ENCODE assay signal across 8 mouse cellular contexts in the genomic region with DNA sequence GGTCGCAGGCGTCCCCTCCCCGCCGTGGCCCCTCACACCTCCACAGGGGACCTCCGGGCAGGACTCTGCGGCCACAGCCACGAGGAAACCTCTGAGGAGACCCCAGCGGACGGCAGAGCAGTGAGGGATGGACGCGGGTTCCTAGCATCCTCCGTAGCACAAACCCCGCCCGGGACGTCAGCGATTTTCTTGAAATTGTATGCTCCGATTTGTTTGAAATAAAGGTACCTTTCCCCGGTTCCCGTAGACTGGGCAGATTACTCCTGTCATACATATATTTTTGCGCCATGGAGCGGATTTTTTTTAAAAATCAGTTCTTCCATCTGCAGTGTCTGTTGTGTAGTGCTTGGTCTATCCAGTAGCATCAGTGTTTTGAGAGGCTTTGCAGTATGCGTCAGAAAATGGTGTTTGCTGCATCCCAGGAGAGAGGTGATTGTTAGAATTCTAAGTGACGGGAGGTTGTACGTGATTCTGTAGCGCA. TPM values are rescaled to one million over a fixed set of nuclear protein-coding genes. Genes with fewer than 3 reads are reported as not detected.
A peak's percentile ranks its signal among the peaks of the same experiment; 100 is the strongest.
DNase-seq lines count a peak whose midpoint lies in the region; ATAC-seq and TF ChIP-seq lines count a peak whose summit lies in the region.

No protein-coding gene starts in this region.

- peak overlapping the region; percentile 78 for H3K4me2 ChIP-seq in kidney, embryonic 16.5 days (replicated peaks; ENCODE audit: low read depth, low read length)
- peak overlapping the region; percentile 60 for H3K4me2 ChIP-seq in embryonic facial prominence, embryonic 11.5 days (ENCODE audit: low read depth, low read length)
- H3K4me2 ChIP-seq in intestine, postnatal 0 days (replicated peaks; ENCODE audit: low read depth), result peak overlapping the region; percentile 91
- H3K4me2 ChIP-seq in myocyte (ENCODE audit: low read depth), result peak overlapping the region; percentile 96

- peak overlapping the region; percentile 95 for H3K9ac ChIP-seq in kidney, embryonic 16.5 days (replicated peaks; ENCODE audit: low read length)
- H3K9ac ChIP-seq in MEL (ENCODE audit: control insufficient read depth, low read depth, low read length, poor library complexity, severe bottlenecking), result peak overlapping the region; percentile 77
- H3K9ac ChIP-seq in embryonic facial prominence, embryonic 11.5 days (replicated peaks; ENCODE audit: low read length), result peak overlapping the region; percentile 96
- peak overlapping the region; percentile 81 for H3K9ac ChIP-seq in intestine, postnatal 0 days (ENCODE audit: low read depth, low read length)

- peak overlapping the region; percentile 41 for H3ac ChIP-seq in myocyte (ENCODE audit: control insufficient read depth, insufficient read length)

- WGBS in kidney, embryonic 16.5 days, result under 1% methylated on average over 25 of the region's 25 CpGs
- under 1% methylated on average over 25 of the region's 25 CpGs for WGBS in embryonic facial prominence, embryonic 11.5 days
- WGBS in intestine, postnatal 0 days, result 1% methylated on average over 25 of the region's 25 CpGs

- no peaks in the 10 kb centered on the region for H3K9me3 ChIP-seq in kidney, embryonic 16.5 days (ENCODE audit: low read length)
- H3K9me3 ChIP-seq in MEL (replicated peaks; ENCODE audit: insufficient read depth, low read length), result no peaks in the 10 kb centered on the region
- H3K9me3 ChIP-seq in embryonic facial prominence, embryonic 11.5 days (replicated peaks; ENCODE audit: control insufficient read depth, low read length), result no peaks in the 10 kb centered on the region
- no peaks in the 10 kb centered on the region for H3K9me3 ChIP-seq in intestine, postnatal 0 days (ENCODE audit: control insufficient read depth)

- TF ChIP-seq CTCF in MEL (IDR thresholded peaks at IDR 0.05 in 2 of 3, conservative IDR thresholded peaks at IDR 0.05 in 1 of 3; ENCODE audit: control insufficient read depth in 1 of 3, insufficient read depth in 1 of 3, low read depth in 2 of 3, low read length in 3 of 3, poor library complexity in 1 of 3, severe bottlenecking in 1 of 3), result no peak
- no peak for TF ChIP-seq CTCF in intestine, postnatal 0 days (IDR thresholded peaks at IDR 0.05; ENCODE audit: low read depth)

- ATAC-seq in kidney, embryonic 16.5 days (ENCODE audit: low FRiP score, low TSS enrichment), result peak; percentile 86
- ATAC-seq in embryonic facial prominence, embryonic 11.5 days (replicated peaks; ENCODE audit: insufficient number of reproducible peaks, low FRiP score, low TSS enrichment, low read depth), result peak; percentile 83
- ATAC-seq in intestine, postnatal 0 days, result peak; percentile 59

- peak overlapping the region; percentile 98 for H3K4me3 ChIP-seq in kidney, embryonic 16.5 days (ENCODE audit: low read length)
- peak overlapping the region; percentile 71 to 98 for H3K4me3 ChIP-seq in MEL (ENCODE audit: control insufficient read depth in 1 of 2, insufficient read depth in 1 of 2, low read depth in 2 of 2, low read length in 2 of 2)
- peak overlapping the region; percentile 89 for H3K4me3 ChIP-seq in embryonic facial prominence, embryonic 11.5 days (ENCODE audit: low read depth, low read length)
- peak overlapping the region; percentile 96 for H3K4me3 ChIP-seq in intestine, postnatal 0 days (ENCODE audit: low read depth, low read length)
- peak overlapping the region; percentile 74 for H3K4me3 ChIP-seq in myocyte

- no peak for DNase-seq in kidney, postnatal 10 days
- peak; percentile 77 for DNase-seq in MEL (ENCODE audit: low read depth, low spot score)
- DNase-seq in embryonic facial prominence, embryonic 11.5 days (ENCODE audit: low spot score), result peak; percentile 51
- DNase-seq in ovary, postnatal 36 days (ENCODE audit: low spot score), result no peak
- no peak for DNase-seq in spleen, postnatal 4 days (ENCODE audit: low spot score in 2 of 2)

- peak overlapping the region; percentile 77 for H3K27ac ChIP-seq in kidney, embryonic 16.5 days (ENCODE audit: low read length)
- H3K27ac ChIP-seq in MEL (ENCODE audit: control insufficient read depth, low read depth, low read length), result no peak overlapping the region
- H3K27ac ChIP-seq in embryonic facial prominence, embryonic 11.5 days (replicated peaks; ENCODE audit: low read depth, low read length), result peak overlapping the region; percentile 70
- H3K27ac ChIP-seq in intestine, postnatal 0 days (ENCODE audit: low read depth, low read length), result peak overlapping the region; percentile 46

- no peaks in the 10 kb centered on the region for H3K27me3 ChIP-seq in kidney, embryonic 16.5 days (ENCODE audit: insufficient read depth, low read length)
- H3K27me3 ChIP-seq in MEL (ENCODE audit: control insufficient read depth in 1 of 2, insufficient read depth in 2 of 2, low read length in 2 of 2) (no peaks in the 10 kb centered on the region), myocyte (ENCODE audit: control insufficient read depth, insufficient read depth, insufficient read length) (no peaks in the 10 kb centered on the region)
- H3K27me3 ChIP-seq in embryonic facial prominence, embryonic 11.5 days (ENCODE audit: control insufficient read depth, insufficient read depth, low read length), result no peaks in the 10 kb centered on the region
- H3K27me3 ChIP-seq in intestine, postnatal 0 days (replicated peaks; ENCODE audit: control insufficient read depth, insufficient read depth, low read length), result no peaks in the 10 kb centered on the region

- H3K79me2 ChIP-seq in MEL (ENCODE audit: control insufficient read depth, insufficient read depth, low read length, poor library complexity) (peaks cover 2% of the 10 kb centered on the region; the same call in 1 of the 2 replicates), myocyte (ENCODE audit: control insufficient read depth, insufficient read depth) (peaks cover 13% of the 10 kb centered on the region)

- 0 out of 2 replicates have a peak, but pooled peaks cover 5% of the 10 kb centered on the region for H3K36me3 ChIP-seq in kidney, embryonic 16.5 days (ENCODE audit: insufficient read depth, low read length)
- H3K36me3 ChIP-seq in MEL (ENCODE audit: control insufficient read depth in 1 of 2, insufficient read depth in 2 of 2, low read length in 2 of 2), result peaks cover 0 to 2% of the 10 kb centered on the region in 2 experiments; a peak in 2 of 4 replicates
- H3K36me3 ChIP-seq in embryonic facial prominence, embryonic 11.5 days (replicated peaks; ENCODE audit: control insufficient read depth, insufficient read depth, low read depth, low read length), result no peaks in the 10 kb centered on the region; the same call in 1 of the 2 replicates
- peaks cover 4% of the 10 kb centered on the region; the same call in 1 of the 2 replicates for H3K36me3 ChIP-seq in intestine, postnatal 0 days (ENCODE audit: control insufficient read depth, insufficient read depth)
- no peaks in the 10 kb centered on the region for H3K36me3 ChIP-seq in myocyte (ENCODE audit: control insufficient read depth, insufficient read depth)

- H3K4me1 ChIP-seq in kidney, embryonic 16.5 days (ENCODE audit: insufficient read depth, low read length), result no peaks in the 10 kb centered on the region; the same call in 1 of the 2 replicates
- peaks cover 0 to 6% of the 10 kb centered on the region in 2 experiments; a peak in 2 of 4 replicates for H3K4me1 ChIP-seq in MEL (ENCODE audit: control insufficient read depth in 1 of 2, insufficient read depth in 2 of 2, low read length in 2 of 2)
- H3K4me1 ChIP-seq in embryonic facial prominence, embryonic 11.5 days (ENCODE audit: control insufficient read depth, insufficient read depth, low read length), result no peaks in the 10 kb centered on the region
- H3K4me1 ChIP-seq in intestine, postnatal 0 days (replicated peaks; ENCODE audit: control insufficient read depth, insufficient read depth, low read length), result no peaks in the 10 kb centered on the region; the same call in 1 of the 2 replicates

- TF ChIP-seq EP300 in MEL (IDR thresholded peaks at IDR 0.05; ENCODE audit: low read depth in 1 of 2, low read length in 2 of 2), result no peak

- no peak for TF ChIP-seq POLR2A in MEL (IDR thresholded peaks at IDR 0.05; ENCODE audit: control insufficient read depth in 1 of 2, insufficient read depth in 1 of 2, low read depth in 1 of 2, low read length in 2 of 2, poor library complexity in 1 of 2)
- no peak for TF ChIP-seq POLR2A in myocyte (IDR thresholded peaks at IDR 0.05; ENCODE audit: insufficient read length, low read depth)

- TF ChIP-seq RAD21 in MEL (IDR thresholded peaks at IDR 0.05; ENCODE audit: low read depth, low read length), result no peak; the same call in 1 of the 2 replicates

TF ChIP-seq in MEL, 35 proteins besides CTCF, POLR2A, EP300 and RAD21 (continues in another document):
- peak; percentile 22; the same call in 1 of the 2 replicates for TF ChIP-seq ETS1 (IDR thresholded peaks at IDR 0.05; ENCODE audit: low read depth, low read length)
- TF ChIP-seq NRF1 (IDR thresholded peaks at IDR 0.05; ENCODE audit: insufficient read depth, low read depth, low read length, poor library complexity, severe bottlenecking), result no peak
- no peak for TF ChIP-seq MXI1 (IDR thresholded peaks at IDR 0.05; ENCODE audit: low read depth, low read length)
- TF ChIP-seq MAFK (IDR thresholded peaks at IDR 0.05; ENCODE audit: borderline replicate concordance, low read depth, low read length), result peak; percentile 25; the same call in 1 of the 2 replicates
- TF ChIP-seq MAX (IDR thresholded peaks at IDR 0.05; ENCODE audit: low read length), result peak; percentile 30
- TF ChIP-seq ZNF384 (IDR thresholded peaks at IDR 0.05; ENCODE audit: low read depth, low read length), result peak; percentile 33; the same call in 1 of the 2 replicates

TF ChIP-seq in myocyte, 11 proteins besides CTCF, POLR2A, EP300 and RAD21 (continues in another document):
- TF ChIP-seq MAX (IDR thresholded peaks at IDR 0.05; ENCODE audit: low read depth) (no peak), REST (IDR thresholded peaks at IDR 0.05; ENCODE audit: insufficient read depth, insufficient read length) (no peak), SRF (IDR thresholded peaks at IDR 0.05; ENCODE audit: control insufficient read depth, insufficient read length, low read depth) (no peak), TCF12 (IDR thresholded peaks at IDR 0.05; ENCODE audit: insufficient read depth, poor library complexity, severe bottlenecking) (no peak), TCF3 (IDR thresholded peaks at IDR 0.05; ENCODE audit: insufficient read length, low read depth) (no peak), E2F4 (IDR thresholded peaks at IDR 0.05; ENCODE audit: insufficient read depth) (no peak), MYOG (IDR thresholded peaks at IDR 0.05; ENCODE audit: control insufficient read depth in 1 of 3, insufficient read depth in 1 of 3, insufficient read length in 2 of 3, low read depth in 2 of 3) (no peak)

RNA-seq across cellular contexts. Expression of gene Cplane1, which starts 0.4 kb away (rescaled TPM):
- 5.9 and 9.2 TPM in 2 replicates for polyA plus RNA-seq in kidney, embryonic 16.5 days (2015; fragmentation: Nextera tagmentation; extraction: Ambion mirVana)
- 2.9 and 3.4 TPM in 2 replicates for total RNA-seq in MEL (2012; rRNA removed)
- polyA plus RNA-seq in MEL (2012; ENCODE audit: insufficient read depth in 1 of 2, insufficient read length in 2 of 2, low read depth in 1 of 2, low replicate concordance in 2 of 2, missing spikeins in 1 of 2) (1 to 10 TPM in 1 of 2 experiments, not detected in 1; 6.3 TPM), myocyte (2012; fragmentation: generic; extraction: Trizol) (4.1 TPM)
- 10.9 and 12.8 TPM in 2 replicates for polyA plus RNA-seq in embryonic facial prominence, embryonic 11.5 days (2014; fragmentation: Nextera tagmentation; extraction: Ambion mirVana)
- 1.9 and 2.2 TPM in 2 replicates for polyA plus RNA-seq in intestine, postnatal 0 days (2015; fragmentation: Nextera tagmentation; extraction: Ambion mirVana)

Comparison
In these comparisons a context has a peak if more than half of its experiments do, and no peak if none do; other contexts are left out.
1. DNase-seq: peak in MEL (single experiment) and embryonic facial prominence, embryonic 11.5 days (single experiment); none in kidney, postnatal 10 days (single experiment), ovary, postnatal 36 days (single experiment) and spleen, postnatal 4 days (0 of 2).
2. Peak in every context shown above with its lines, with median percentiles within 50 percentile points of each other: ATAC-seq, H3K4me2 ChIP-seq, H3K4me3 ChIP-seq and H3K9ac ChIP-seq.